Mouse (Mus musculus) neural tube, embryonic 13.5 days (tissue): Measurements from ENCODE around the gene Trappc13. TPM values are rescaled to one million over a fixed set of nuclear protein-coding genes. Genes with fewer than 3 reads are reported as not detected.

Source experiments
- polyA plus RNA-seq: library from polyadenylated mRNA; unstranded; fragments of >200 nt; fragmentation: Nextera tagmentation; extraction: Ambion mirVana; gene quantifications from 2 replicates; pipeline ENCODE4 v1.2.1, GENCODE M21; 2015

Gene Trappc13
- polyA plus RNA-seq, 1 experiment from 2014 or later = 62.9 TPM

Other genes with a start within 250 kb of the Trappc13 start
- gene Nln, start 68.9 kb downstream of the Trappc13 start, polyA plus RNA-seq = 32.4 and 36.5 TPM in 2 replicates
- 34.3 and 40.2 TPM in 2 replicates for gene Sgtb, start 68.7 kb downstream of the Trappc13 start, polyA plus RNA-seq
- 30.6 and 31.5 TPM in 2 replicates for gene Trim23, start 328 bp upstream of the Trappc13 start, polyA plus RNA-seq
- gene Cenpk, start 50.1 kb upstream of the Trappc13 start, polyA plus RNA-seq = 13.8 and 18.3 TPM in 2 replicates
- gene Ppwd1, start 50.4 kb upstream of the Trappc13 start, polyA plus RNA-seq = 7.2 and 7.5 TPM in 2 replicates
- gene Adamts6, start 109.4 kb upstream of the Trappc13 start, polyA plus RNA-seq = 1.0 and 1.6 TPM in 2 replicates